Mouse (Mus musculus) kidney, postnatal 25 days (tissue): Measurements from ENCODE around the gene Sox11.

Source experiments
- DNase-seq, 2 experiments: peaks; one replicate each; pipeline ENCODE4 v3.0.0; 2021; ENCODE audit warnings: mixed read lengths in 2 of 2

Sox11 gene

GRCm38 (mm10) chr12:27341871-27342690, at the start of gene Sox11:
TSS of gene Sox11 (minus strand) at chr12:27342574.
- DNase-seq, result peak; percentile 8 to 51

GRCm38 (mm10) chr12:27391652-27392305, 49.4 kb upstream of the Sox11 start:
- no peak for DNase-seq

GRCm38 (mm10) chr12:27390439-27390838, 48.1 kb upstream of the Sox11 start:
- DNase-seq, result no peak

GRCm38 (mm10) chr12:27389429-27389828, 47.1 kb upstream of the Sox11 start:
- no peak for DNase-seq

GRCm38 (mm10) chr12:27372505-27372904, 30.1 kb upstream of the Sox11 start:
- no peak for DNase-seq

GRCm38 (mm10) chr12:27370756-27371155, 28.4 kb upstream of the Sox11 start:
- no peak for DNase-seq

- no peak for DNase-seq
These were observed 25.1 kb upstream of the Sox11 start for GRCm38 (mm10) chr12:27367476-27367875.

- DNase-seq, result no peak
These were observed 21.7 kb upstream of the Sox11 start for GRCm38 (mm10) chr12:27363840-27364640.

- DNase-seq, result peak; percentile 64 to 75
These were observed 14.8 kb upstream of the Sox11 start for GRCm38 (mm10) chr12:27357076-27357637.

- no peak for DNase-seq
These were observed 14.2 kb upstream of the Sox11 start for GRCm38 (mm10) chr12:27356571-27356970.

- DNase-seq, result no peak
These were observed 1.4 kb upstream of the Sox11 start for GRCm38 (mm10) chr12:27343606-27344410.

GRCm38 (mm10) chr12:27342691-27343605, 574 bp upstream of the Sox11 start:
- DNase-seq, result peak; percentile 80 to 82

- DNase-seq, result peak; percentile 2 to 36
These were observed 1.1 kb downstream of the Sox11 start for GRCm38 (mm10) chr12:27341130-27341870.

GRCm38 (mm10) chr12:27340451-27341035, 1.8 kb downstream of the Sox11 start:
- DNase-seq, result no peak

- DNase-seq, result peak; percentile 5 to 42
These were observed 3.1 kb downstream of the Sox11 start for GRCm38 (mm10) chr12:27339171-27339751.

GRCm38 (mm10) chr12:27338721-27339170, 3.6 kb downstream of the Sox11 start:
- peak; percentile 16 to 54 for DNase-seq

GRCm38 (mm10) chr12:27338116-27338515, 4.3 kb downstream of the Sox11 start:
- DNase-seq, result no peak

GRCm38 (mm10) chr12:27337482-27337881, 4.9 kb downstream of the Sox11 start:
- DNase-seq, result no peak

- no peak for DNase-seq
These were observed 5.6 kb downstream of the Sox11 start for GRCm38 (mm10) chr12:27336801-27337200.
